Mouse (Mus musculus) gastrocnemius, postnatal 10 days (tissue): ENCODE data around the gene Pnlip. TPM values are rescaled to one million over a fixed set of nuclear protein-coding genes. Genes with fewer than 3 reads are reported as not detected.

Experiments used
- DNase-seq: peaks from one replicate; pipeline ENCODE4 v3.0.0; 2021; ENCODE audit warnings: mixed read lengths
- long read RNA-seq, 2 experiments: library from polyadenylated mRNA; stranded (forward); transcript quantifications; one replicate each; pipeline ENCODE4 v2.0.0; 2021
- total RNA-seq, 2 experiments: library from RNA; stranded (reverse); gene quantifications; 2 replicates each; pipeline ENCODE4 v1.2.3; 2021

The Pnlip gene
- total RNA-seq, result not detected
- long read RNA-seq, experiment 1, result 0 reads
- long read RNA-seq, experiment 2, result 0 reads

DNA sequence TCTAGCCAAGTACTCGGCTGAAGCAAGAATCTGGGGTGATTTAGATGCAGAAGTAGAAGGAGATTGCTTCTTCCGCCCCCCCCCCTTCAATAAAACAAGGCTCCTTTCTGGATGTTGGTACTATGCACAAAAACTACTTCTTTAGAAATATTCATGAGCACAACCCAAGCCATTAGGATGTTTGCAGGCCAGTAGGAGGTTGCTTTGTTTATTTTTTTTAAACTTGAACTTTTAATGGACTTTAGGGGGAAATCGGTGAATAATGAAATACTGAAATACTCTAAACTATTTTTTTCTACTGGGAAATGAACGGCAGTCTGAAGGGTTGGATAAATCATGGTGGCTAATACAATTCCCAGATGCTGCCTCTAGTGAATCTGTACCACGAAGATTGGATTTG lies at the start of gene Pnlip:
Gene Pnlip (plus strand): TSS at position 301 of the 400 bp plus-strand sequence.
- DNase-seq, result no peak

DNA sequence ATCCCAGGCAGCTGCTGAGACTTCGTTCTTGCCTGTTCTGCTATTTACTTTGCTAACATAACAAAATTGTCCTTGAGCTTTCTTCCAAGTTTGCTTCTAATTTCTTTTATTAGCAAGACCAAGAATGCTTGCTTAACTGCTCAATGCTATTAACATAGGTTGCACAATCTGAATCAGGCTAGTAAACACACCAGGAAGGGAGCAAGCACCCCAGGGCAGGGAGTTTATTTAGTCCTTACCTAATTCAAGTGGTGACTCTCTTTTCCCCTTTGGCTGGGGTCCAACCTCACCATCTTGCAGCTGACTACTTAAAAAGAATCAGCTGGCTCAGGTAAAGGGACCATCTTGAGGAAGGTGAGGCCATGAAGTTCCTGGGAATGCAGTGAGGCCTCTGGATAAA lies 42.6 kb upstream of the Pnlip start:
- DNase-seq, result no peak

DNA sequence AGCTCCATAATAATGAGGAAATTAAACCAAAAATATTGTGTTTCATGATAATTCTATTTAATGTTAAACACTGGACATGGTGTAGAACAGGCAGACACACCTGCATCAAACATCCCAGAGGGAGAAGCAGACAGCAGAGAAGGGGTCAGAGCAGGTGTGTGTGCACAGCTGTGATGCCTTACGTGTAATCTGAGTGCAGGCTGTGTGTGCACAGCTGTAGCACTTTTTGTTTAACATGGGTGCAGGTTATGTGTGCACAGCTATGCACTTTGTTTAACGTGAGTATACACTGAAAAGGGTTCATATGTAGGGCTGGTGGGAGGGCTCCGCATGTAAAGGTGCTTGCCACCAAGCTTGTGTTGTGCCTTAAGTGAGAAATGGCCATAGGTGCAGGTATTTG lies 39.6 kb upstream of the Pnlip start:
- no peak for DNase-seq

DNA sequence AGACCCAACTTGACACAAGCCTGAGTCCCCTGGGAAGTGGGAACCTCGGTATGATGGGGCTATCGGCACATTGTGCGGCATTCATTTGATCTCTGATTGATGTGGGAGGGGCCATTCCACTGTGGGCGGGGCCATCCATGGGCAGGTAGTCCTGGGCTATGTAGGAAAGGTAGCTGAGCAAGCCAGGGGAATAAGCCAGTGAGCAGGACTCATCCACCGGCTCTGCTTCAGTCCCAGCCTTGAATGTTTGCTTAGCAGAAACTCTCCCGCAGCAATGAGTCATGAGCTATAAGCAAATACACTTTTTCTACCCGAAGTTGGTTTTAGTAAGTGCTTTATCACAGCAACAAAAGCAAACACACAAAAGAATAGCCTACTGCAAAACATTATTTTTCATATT lies 35.7 kb upstream of the Pnlip start:
- no peak for DNase-seq

- DNase-seq, result no peak
Measured at GRCm38 (mm10) chr19:58620661-58621060, 31.6 kb upstream of the Pnlip start.

GRCm38 (mm10) chr19:58621646-58622045 lies 30.7 kb upstream of the Pnlip start:
- DNase-seq, result no peak

DNA sequence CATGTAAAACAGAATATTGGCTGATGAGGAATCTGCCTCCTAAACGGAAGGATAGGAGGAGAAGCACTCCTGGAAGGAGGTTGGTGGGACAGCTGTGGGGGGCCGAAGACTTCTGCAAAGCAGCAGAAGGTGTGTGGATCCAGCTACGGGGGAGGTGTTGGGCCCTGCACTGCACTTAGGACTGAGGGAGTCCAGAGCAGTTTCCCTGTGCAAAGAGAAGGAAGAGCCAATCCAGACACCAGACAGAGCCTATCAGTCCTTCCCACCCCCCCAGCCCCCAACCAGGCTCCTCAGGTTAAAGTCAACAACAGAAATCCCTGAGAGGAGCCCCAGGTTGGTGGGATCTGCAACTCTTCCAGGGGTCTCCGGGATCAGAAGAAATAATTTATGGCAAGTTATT lies 27.5 kb upstream of the Pnlip start:
- no peak for DNase-seq

- DNase-seq, result no peak
Measured at GRCm38 (mm10) chr19:58625254-58625947, 26.9 kb upstream of the Pnlip start.

- no peak for DNase-seq
Measured at GRCm38 (mm10) chr19:58627406-58628337, 24.6 kb upstream of the Pnlip start.

DNA sequence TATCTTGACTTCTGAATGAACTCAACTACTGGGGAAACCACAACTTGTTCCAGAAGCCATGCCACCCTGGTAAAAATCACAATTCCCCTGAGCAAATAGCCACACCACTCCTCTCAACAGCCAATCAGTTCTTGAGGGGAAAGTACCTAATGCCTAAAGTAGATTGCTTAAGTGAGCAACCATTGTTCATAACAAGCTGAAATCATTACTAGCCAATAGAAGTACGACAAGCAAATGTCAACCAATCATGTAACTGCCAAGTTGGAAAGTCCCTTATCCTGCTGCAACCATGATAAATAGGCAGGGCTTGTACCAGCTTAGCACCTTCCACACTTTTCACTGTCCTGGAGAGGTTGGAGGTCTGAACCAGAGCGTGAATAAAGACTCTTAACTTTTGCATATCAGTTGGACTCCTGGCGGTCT lies 22.9 kb upstream of the Pnlip start:
- no peak for DNase-seq

GRCm38 (mm10) chr19:58650036-58650435 lies 2.3 kb upstream of the Pnlip start:
- no peak for DNase-seq

DNA sequence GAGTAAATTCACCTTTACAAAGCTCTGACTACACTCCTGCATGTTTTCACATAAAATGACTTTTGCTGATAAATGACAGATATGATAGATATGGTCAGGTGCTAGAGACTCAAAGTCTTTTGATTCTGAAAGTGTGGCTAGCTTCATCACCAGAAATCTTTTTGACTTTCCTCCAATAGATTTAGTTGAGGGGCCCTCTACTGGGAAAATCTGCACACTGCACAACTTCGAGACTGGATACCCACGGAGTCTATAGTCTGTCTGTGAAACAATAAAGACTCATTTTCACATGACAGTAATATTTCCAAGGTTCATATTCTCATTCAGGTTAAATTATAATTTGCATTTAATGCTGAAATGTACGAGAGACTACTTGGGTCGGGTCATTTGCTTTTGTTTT lies 9.8 kb downstream of the Pnlip start:
- DNase-seq, result no peak

DNA sequence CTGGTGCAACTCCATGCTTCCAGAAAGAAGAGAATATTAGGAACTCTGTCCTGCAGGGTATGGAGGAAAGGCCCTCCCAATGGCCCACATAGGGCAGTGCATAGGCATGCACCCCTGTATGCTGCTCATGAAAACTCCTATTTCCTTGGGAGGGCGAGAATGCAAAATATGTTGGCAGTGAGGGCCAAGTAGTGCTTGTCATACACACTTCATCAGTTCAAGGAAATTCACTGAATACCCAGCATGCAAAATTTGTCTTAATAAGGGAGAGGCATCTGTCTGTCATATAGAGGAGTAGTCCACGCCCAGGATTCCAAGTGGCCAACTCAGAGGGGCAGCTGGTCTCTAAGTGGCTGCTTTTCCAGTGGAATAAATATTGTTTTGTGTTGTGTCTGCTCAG lies 11.0 kb downstream of the Pnlip start:
- no peak for DNase-seq

- no peak for DNase-seq
Measured at GRCm38 (mm10) chr19:58664901-58665300, 12.6 kb downstream of the Pnlip start.

DNA sequence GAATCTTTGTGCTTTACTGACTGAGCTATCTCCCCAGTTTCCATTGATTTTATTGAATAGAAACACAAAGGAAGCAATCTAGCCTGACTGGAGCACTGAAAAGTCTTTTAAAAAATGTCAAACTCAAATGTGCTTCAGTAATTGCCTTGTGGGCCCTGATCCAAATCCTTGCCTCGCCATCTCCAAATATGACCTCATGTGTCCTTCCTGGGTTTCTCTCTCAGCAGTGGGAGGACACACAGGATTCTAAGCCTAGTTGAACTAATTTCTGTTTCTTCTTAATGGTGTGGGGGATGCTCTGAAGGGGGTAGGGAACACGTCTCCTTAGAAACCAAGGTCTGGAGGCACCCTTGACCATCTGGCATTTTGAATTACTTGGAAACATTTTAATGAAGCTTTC lies 22.3 kb downstream of the Pnlip start:
- peak; percentile 30 for DNase-seq

- DNase-seq, result no peak
Measured at GRCm38 (mm10) chr19:58677117-58677516, 24.8 kb downstream of the Pnlip start.

DNA sequence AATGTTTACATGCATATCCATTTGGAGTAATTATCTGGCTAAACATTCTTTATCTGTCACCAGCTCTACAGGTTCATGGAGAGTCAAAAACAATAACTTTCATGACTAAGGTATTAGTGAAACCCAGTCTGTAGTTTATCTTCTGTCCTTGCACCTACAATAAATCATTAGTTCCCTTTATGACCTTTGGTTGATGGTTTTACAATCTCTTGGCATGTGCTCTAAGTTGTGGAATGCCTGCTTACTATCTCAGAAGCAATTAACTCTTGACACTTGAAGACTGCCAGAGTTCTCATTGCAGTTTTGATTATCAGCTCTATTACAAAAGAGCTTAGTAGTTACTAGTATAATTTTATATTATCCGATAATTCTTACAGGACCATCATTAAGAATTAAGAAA lies 36.6 kb downstream of the Pnlip start:
- no peak for DNase-seq

- DNase-seq, result no peak
Measured at GRCm38 (mm10) chr19:58695314-58695713, 43.0 kb downstream of the Pnlip start.

DNA sequence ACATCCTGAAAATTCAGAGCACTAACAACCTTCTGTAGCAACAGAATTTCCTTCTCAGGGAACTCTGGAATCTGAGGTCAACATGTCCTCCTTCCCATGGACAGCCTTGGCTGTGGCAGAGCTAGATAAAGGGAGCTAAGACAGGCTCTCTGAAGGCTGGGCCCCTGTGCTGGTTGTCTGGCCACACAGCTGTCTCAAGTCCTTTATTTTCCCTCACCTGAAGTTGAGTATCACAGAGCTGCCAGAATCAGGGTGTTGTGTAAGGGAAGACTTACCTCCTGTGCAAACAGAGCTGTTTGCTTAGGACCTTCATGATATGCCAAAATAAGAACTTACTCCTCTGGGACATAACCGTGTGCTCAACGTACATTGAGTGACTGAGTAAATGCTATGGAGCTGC lies 43.9 kb downstream of the Pnlip start:
- DNase-seq, result no peak

GRCm38 (mm10) chr19:58704556-58704955 lies 52.3 kb downstream of the Pnlip start:
- no peak for DNase-seq

DNA sequence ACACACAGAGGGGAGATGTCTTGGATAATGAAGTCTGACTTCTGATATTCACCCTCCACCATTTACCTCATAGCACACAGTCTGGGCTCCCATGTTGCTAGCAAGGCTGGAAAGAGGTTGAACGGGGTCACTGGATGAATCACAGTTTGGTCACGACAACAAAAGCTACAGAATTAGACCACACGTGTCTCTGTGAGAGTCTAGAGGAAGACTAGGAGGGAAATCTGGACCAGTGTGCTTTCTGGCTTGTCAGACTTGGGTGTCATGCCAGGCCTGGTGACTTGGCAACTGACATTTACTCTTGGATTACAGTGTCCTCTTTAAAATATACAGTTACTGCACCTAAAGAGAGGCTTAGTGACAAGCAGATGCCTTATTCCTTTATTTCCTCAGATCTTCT lies 56.3 kb downstream of the Pnlip start:
- no peak for DNase-seq

GRCm38 (mm10) chr19:58717925-58718324 lies 65.6 kb downstream of the Pnlip start:
- DNase-seq, result no peak

- no peak for DNase-seq
Measured at GRCm38 (mm10) chr19:58720439-58720838, 68.1 kb downstream of the Pnlip start.

- no peak for DNase-seq
Measured at GRCm38 (mm10) chr19:58726551-58726950, 74.3 kb downstream of the Pnlip start.
